Mouse (Mus musculus): ENCODE measurements around the gene Fnip2. TPM values are rescaled to one million over a fixed set of nuclear protein-coding genes. Genes with fewer than 3 reads are reported as not detected.

Fnip2 gene
- total RNA-seq, 2 experiments from 2014 or later: 16.1 to 17.6 TPM

DNA sequence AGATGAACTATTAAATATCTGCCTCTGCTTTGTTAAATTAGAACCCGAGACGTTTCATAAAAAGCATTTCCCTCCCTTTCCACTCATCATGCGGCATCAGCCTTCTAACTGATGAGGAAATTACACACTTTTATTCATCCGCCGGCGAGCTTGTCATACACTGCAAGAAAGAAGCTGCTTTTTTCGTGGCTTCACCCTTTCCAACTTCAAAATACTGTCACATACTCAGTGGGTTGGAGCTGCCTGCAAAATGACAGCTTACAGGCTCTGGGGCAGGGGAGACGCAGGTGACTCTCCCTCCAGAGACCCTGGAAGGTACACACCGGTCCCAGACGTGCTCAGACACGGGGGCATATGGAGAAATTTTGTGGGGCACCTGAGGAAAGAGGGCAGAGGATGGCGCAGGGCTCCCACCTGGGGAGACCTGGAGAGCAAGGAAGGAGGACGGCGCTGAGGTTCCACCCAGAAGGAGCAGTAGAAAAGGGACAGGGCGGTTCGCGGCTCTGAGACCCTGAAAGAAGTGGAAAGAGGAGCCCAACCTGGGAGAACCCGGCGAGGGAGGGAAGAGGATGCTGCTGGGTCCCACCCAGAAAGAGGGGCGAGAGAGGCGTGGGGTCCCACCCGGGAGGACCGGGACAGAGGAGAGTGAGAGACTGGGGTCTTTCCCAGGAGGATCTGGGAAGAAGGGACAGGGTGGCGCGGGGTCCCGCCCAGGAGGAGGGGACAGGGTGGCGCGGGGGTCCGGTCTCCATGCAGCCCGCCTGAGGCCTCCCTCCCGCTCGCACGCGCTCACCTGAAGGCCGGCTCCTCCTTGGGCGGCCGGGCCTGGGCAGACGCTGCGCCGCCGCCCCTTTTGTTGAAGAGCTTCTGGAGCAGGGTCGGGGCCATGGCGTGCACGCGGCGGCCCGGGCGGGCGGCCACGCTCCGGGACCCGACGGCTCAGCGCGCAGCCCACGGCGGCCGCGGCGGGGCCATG lies 592 bp downstream of the Fnip2 start:
- peak in 1 of 2 experiments; percentile 30 for DNase-seq (ENCODE audit: low spot score in 2 of 2)

DNA sequence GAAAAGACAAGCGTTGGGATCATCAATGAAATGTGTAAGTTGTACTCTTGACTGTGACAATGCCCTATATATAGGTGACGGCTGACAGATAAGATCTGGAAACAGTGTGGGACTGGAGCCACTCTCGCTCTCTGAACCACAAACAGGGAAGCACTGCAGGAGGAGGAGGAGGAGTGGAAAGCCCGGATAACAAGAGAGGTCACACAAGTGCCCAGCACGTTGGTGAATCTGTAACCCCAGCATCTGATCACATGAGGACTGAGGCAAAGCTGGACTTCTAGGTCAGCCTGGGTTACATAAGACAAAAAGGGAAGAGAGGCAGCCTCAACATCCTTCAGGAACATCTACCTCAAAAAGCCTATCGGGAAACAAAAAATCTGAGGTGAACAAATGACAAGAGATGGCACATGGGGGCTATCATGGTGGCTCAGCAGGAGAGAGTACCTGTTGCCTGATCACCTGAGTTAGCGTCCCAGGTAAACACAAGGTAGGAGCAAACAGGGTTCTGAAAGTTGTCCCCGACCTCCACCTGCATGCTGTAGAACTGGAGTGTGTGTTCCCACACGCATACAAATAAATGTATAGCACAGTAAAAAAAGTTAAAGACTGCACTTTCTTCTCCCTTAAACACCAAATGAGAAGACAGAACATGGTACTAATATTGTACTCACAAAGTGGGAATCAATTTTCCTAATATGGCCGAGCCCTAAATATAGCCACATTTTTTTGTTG lies 2.6 kb downstream of the Fnip2 start:
- DNase-seq (ENCODE audit: low spot score in 2 of 2): no peak

DNA sequence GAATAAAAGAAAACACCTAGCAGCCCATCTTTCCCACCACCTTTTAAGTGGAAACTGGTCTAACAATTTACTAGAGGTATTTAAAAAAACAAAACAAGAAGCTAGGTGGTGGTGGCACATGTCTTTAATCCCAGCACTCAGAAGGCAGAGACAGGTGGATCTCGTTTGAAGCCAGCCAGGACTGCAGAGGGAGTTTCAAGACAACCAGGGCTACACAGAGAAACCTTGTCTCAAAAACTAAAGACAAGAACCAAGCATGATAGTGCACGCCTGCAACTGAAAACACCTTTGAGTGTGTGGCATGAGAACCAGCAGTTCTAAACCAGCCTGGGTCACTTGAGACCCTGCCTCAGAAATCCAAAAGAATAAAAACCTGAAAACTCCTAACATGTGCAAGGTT lies 4.1 kb downstream of the Fnip2 start:
- no peak for DNase-seq (ENCODE audit: low spot score in 2 of 2)

DNA sequence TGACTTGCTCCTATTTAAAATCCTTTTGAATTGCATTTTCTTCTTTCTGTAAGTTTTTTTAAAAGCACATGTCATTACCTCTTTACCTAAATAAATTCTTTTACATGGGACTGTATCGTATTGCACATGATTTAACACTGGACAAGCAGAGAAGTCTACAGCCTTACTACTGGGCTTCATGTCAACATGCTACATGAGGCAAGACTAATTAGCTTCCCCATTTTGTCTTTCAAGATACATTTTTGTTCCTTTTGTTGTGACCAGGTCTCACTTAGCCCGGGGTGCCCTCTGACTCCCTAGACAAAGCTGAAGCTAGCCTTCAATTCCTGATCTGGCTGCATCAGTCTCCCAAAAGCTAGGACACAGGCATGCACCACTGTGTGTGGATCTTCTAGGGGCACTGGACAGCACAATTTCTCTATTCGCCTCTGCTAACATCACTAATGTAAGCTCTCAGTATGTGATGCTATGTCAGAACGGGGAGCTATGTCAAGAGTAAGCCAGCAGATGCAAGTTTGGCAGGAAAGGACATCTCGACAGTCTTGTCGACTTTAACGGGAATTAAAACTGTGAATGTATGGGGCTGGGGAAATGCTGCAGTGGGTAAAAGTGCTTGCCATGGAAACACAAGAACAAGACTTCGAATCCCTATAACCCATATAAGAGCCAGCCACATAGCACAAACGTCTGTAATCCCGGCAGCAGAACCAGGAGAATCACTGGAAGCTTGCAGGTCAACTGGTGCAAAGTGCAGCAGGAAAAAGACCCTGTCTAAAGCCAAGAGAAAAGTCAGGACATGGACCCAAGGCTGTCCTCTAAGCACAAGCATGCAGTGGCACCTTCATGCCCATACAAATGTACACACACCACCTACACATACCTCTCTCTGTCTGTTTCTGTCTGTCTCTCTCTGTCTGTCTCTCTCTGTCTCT lies 5.5 kb downstream of the Fnip2 start:
- DNase-seq (ENCODE audit: low spot score in 2 of 2): no peak

DNA sequence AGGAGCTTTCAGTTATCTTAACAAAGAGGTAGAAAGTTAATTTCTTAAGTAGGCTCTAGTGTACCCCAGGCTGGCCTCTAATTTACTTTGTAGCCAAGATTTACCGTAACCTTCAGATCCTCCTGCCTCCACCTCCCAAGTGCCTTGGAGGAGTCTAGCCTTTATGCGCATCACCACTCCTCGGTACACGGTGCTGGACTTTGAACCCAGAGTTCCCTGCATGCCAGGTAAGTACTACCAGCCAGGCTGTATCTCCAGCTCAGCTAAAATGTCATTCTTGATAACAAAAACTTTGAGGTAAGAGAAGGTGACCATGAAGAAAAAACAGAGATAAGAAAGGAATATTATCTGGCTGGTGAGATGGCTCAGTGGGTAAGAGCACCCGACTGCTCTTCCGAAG lies 7.0 kb downstream of the Fnip2 start:
- DNase-seq (ENCODE audit: low spot score in 2 of 2): no peak

DNA sequence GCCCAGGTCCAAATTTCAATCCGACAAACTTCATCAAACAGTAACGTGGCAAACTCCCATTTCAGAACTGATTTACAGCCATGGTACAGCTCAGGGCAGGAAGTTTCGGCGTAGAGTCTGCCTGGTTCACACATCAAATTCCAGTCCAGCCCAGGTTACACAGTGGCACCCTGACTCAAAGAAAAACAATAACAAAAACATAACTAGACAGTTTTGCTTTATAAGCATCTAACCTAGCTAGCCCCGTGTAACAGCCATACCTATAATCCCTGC lies 7.9 kb downstream of the Fnip2 start:
- DNase-seq (ENCODE audit: low spot score in 2 of 2): no peak

DNA sequence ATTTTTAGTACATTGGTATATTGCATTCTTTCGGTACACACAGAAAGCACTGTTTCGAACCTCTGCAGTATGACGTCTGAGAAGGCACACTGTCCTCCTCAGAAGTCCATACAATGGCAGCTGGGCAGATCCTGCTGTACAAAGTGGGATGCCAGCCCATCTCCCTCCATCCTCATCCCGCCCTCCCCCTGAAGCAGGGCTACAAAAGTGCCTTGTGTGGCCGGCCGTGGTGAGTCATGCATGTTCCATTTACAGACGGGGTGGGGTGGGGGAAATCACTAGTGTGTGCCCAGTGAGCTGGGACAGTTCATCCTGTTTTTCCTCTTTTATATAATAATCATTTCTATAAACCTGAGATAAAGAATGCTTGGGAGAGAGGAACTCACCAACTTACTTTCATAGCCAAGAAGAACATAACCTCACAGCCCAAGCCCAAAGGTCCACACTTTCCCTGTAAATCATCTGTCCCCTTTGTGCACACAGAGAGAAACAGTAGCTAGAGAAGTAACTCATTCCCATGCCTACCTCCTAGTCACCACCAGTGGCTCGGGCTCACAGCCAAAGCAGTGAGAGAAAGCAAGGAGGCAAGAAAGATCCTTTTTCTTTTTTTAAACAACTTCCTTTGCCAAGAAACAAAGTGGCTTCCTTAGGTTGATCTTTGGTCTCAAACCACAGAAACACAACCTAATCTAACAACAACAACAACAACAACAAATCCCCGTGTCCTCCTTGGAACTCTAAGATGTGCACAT lies 8.4 kb downstream of the Fnip2 start:
- DNase-seq (ENCODE audit: low spot score in 2 of 2): peak in 1 of 2 experiments; percentile 26

DNA sequence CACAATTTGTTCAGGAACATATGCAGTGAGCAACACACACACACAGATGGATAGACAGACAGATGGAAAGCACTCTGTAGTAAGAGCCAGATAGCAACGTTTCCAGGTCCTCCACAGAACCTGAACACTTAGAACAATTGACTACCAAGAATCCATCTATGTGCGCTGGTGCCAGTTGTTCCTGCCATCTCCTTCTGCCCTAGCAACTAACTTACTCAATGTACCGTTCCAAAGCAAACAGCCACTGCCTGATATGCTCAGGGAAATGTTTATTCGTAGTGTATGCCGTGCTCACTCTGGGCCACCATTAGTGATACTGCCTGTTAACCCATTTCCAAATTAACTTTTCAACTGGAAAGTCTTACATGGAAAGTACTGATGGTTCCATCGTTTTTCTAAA lies 12.5 kb downstream of the Fnip2 start:
- peak in 1 of 2 experiments; percentile 55 for DNase-seq (ENCODE audit: low spot score in 2 of 2)

DNA sequence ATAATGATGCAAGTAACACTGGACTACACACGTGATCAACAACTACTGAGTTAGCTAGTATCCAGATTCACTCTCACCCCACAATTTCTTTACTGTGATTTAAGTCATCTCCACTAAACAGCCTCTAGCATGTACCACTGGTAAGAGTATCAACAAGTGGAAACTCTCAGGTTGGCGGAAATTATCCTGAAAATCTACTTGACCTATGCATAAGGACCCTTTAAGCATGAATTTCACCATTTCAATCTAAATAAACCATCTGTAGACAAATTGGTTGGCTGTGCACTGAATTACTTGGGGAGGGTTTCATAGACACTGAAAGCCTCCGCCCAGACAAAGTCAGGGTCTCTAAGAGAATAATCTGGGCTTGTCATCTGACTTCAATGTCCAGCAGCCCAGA lies 13.8 kb downstream of the Fnip2 start:
- DNase-seq (ENCODE audit: low spot score in 2 of 2): no peak

DNA sequence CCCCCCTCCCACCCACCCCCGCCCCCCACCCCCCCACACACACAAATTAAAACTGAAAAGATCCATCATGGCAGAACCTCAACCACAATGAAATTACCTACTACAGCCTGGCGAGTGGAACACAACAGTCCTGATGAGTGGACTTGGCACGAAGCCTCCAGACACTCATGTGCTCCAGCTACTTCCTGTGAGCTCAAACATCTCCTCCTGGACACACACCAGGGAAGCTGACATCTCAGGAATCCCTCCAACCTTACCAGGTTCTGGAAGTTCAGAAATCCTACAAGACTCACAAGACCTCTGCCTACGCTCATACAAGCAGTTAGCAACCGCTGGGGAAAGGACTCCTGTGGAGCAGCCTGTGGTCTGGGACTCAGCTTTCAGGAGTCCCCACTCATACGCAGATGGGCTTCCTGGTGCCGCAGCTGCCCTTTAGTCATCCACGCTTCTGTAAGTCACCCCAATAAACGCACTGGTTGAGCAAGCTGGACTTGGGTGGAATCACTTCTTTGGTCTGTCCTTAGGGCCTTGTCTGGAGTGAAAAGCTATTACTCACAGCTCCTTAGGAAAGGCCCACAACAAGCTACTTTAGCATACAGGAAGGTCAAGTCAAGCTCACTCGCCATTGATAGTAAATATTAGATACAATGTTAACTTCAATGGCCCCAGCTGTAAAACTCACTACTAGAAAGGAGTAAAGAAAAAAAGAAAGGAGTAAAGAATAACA lies 15.6 kb downstream of the Fnip2 start:
- DNase-seq (ENCODE audit: low spot score in 2 of 2): no peak

DNA sequence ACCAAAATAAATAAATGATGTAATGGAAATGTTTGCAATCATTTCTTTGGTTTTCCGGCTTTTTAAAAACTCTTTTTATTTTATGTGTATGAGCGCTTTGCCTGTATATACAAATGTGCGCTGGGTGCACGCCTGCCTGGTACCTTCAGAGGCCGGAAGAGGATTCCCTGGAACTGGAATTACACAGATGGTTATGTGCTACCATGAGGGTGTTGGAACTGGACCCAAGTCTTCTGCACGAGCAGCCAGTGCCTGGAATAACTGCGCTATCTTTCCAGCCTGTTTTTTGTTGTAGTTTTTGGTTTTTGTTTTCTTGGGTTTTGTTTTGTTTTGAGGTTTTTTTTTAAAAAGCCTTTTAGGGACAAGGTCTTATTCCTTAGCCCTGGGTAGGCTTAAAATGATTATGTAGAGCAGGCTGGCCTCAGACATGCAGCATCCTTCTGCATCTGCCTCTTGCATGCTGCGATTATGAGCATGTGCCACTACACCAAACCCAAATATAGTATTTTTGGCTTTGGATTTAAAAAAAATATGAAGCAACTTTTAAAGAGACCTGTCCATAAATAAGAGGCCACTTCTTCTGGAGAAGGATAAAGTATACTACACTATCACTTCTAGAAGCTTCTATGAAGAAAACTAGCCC lies 17.7 kb downstream of the Fnip2 start:
- peak in 1 of 2 experiments; percentile 53 for DNase-seq (ENCODE audit: low spot score in 2 of 2)

DNA sequence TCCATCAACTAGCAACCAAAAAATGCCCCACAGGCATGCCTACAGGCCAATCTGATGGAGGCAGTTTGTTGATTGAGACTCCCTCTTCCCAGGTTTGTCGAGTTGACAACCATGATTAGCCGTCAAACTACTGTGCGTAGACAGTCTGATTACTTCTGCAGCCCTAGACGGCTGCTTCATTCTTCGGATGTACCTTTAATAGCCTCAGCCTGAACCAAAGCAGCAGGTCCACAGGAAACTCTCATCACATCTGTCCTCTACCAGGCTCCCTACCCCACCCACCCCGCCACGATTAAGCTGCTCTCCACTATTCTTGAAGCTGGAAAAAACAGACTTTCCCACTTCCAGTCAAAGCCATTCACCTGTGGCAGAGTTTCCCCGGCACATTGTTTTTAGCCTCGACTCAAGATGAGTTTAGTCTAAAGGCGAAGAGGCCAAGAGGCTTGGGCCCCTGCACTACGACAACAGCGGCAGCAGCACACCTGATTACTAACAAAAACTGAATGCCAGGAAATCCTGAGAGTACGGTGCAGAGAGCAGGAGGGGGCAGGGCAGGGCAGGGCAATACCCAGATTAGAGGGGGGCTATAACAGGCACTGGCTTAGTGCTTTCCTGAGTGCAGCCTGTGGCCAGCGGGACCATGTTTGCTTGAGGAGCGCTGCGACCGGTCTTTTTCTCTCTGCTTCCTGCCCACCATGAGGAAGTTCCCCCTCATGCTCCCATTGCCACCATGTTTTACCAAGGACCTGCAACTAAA lies 18.7 kb downstream of the Fnip2 start:
- no peak for DNase-seq (ENCODE audit: low spot score in 2 of 2)

DNA sequence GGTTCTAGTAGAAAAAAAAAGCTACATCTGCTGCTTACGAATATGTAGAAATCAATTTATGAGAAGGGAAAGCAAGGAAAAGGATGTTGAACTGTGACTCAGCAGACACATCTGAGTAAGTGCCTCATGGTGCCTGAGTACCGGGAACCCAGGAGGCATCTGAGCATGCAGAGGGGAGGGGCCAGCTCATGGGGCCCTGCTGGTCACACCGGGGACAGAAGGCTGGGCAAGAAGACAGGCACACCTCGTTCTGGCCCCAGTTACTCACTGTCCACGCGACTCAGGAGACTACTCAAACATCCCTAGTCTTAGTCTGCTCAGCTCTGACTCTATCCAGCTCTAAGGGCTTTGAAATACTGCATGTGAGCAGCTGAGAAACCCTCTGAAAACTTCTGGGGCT lies 25.0 kb downstream of the Fnip2 start:
- no peak for DNase-seq (ENCODE audit: low spot score in 2 of 2)

DNA sequence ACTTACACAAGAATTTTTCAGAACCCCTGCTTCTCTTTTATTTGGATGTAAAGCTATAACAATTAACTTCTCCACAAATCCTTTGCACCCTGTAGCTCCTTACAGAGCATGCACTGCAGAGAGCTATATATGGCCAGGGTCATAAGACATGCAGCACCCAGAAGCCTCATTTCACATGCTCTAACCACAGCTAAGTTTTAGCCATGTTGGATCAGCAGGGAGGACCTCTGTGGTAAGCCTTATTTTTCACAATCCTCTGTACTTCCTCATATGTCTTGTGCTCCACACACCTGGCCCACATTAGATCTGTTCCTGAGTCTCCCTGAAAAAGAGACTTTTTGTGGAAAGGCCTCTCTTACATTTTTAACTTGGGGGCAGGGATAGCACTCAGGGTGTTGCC lies 27.9 kb downstream of the Fnip2 start:
- no peak for DNase-seq (ENCODE audit: low spot score in 2 of 2)

DNA sequence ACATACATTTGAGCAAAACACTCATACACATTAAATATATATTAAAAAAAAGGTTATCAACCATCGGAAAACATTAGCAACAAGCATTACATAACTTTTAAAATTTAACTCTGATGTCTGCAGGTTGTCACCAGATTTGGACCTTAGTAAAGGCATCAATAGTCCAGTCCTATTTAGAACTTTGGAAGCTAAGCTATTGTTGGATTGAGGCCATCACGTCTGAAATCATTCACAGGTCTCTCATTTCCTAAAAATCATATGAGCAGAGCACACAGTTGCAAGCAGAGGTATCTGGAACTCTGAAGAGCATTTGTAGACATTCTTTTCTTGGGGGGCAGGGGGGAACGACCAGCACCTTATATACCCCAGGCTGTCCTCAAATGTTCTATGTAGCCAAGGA lies 28.5 kb downstream of the Fnip2 start:
- no peak for DNase-seq (ENCODE audit: low spot score in 2 of 2)

DNA sequence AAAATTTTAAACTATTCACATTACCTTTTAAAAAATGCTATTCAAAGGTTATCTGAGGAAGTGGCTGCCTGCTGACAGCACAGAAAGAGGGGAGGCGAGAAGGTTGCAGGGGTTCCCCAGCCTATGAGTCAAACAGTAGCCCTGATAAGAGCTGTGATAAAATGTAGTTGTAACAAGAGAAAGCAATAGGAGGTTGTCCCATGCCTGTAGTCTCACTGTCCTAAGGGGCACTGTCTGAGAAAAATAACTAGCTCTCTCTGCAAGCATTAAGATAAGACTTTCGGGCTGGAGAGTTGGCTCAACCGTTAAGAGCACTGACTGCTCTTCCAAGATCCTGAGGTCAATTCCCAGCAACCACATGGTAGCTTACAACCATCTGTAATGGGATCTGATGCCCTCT lies 29.3 kb downstream of the Fnip2 start:
- DNase-seq (ENCODE audit: low spot score in 2 of 2): no peak

DNA sequence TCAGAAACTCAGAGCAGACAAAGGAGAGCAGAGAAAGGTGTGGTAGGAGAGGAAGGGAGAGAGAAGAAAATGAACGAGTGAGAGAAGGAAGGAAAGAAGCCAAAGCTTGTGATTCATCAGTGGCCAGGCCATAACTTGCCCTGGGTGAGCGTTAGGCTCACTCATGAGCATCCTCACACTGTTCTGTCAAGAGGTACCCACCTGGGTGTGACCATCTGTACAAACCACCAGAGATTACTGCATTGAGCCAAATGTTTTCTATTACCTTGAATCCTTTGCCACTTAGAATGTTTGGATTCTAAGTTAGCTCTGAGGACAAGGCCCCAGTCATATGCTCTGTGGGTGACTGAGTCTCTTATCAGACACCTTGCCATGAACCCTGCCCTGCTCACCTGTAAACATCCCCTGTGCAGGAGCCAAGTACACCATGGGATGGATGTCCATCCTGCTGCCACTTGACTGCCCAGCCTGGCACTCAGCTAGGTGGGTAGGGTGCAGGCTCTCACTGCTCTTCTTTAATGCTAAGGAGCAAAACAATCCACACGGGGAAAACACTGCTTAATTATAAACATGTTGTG lies 29.9 kb downstream of the Fnip2 start:
- no peak for DNase-seq (ENCODE audit: low spot score in 2 of 2)

DNA sequence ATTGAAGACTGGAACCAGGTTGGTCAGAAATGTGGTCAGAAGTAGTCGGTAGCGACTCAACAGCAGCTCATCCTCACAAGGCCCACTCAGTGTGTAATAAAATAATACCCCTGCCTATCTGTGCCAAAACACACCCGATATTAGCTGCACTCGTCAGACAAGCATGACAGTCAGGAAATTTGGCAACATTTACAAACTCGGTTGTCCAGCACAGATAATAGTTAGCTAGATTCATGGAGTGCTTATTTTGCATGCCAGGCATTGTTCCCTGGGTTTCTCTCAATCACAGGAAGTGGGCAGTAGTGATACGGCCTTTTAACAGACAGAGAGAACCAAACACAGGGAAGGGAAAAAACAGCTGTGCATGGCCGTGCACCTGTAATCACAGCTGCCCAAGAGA lies 30.6 kb downstream of the Fnip2 start:
- DNase-seq (ENCODE audit: low spot score in 2 of 2): no peak
